Mouse (Mus musculus) testis, adult 2 months (tissue): Measurements from ENCODE around the gene Vmn1r235. TPM values are rescaled to one million over a fixed set of nuclear protein-coding genes. Genes with fewer than 3 reads are reported as not detected.
"Not testable (repeated sequence)": the region's sequence is repeated elsewhere in the genome, so short reads cannot be mapped to it uniquely, and the experiment has no call there.

Source experiments
- H3K27ac ChIP-seq: fragments of 200-500 bp; 2 replicates; pipeline ENCODE4 v1.5.1; 2012; ENCODE audit warnings: low read depth, low read length; ENCODE audit not compliant: control insufficient read depth, insufficient read depth
- H3K27me3 ChIP-seq: fragments of 200-500 bp; 2 replicates; pipeline ENCODE4 v1.6.1; 2012; ENCODE audit warnings: mild to moderate bottlenecking, low read length, moderate library complexity; ENCODE audit not compliant: control insufficient read depth, insufficient read depth
- H3K36me3 ChIP-seq: fragments of 200-500 bp; 2 replicates; pipeline ENCODE4 v1.6.1; 2012; ENCODE audit warnings: mild to moderate bottlenecking, low read length; ENCODE audit not compliant: control insufficient read depth, insufficient read depth
- H3K4me1 ChIP-seq: fragments of 200-500 bp; 2 replicates; pipeline ENCODE4 v1.6.1; 2012; ENCODE audit warnings: low read length; ENCODE audit not compliant: control insufficient read depth, insufficient read depth
- H3K4me3 ChIP-seq: fragments of 200-500 bp; 2 replicates; pipeline ENCODE4 v1.5.1; 2012; ENCODE audit warnings: low read depth, mild to moderate bottlenecking, low read length, moderate library complexity, mixed read lengths; ENCODE audit not compliant: control insufficient read depth
- CTCF ChIP-seq: fragments of 200-500 bp; IDR thresholded peaks from 2 replicates; pipeline ENCODE4 v1.5.1; 2012; ENCODE audit warnings: low read depth, mild to moderate bottlenecking, inconsistent platforms, low read length, moderate library complexity; ENCODE audit not compliant: control insufficient read depth, insufficient read depth, insufficient replicate concordance
- POLR2A ChIP-seq: fragments of 200-500 bp; IDR thresholded peaks from 2 replicates; pipeline ENCODE4 v1.6.1; 2012; ENCODE audit warnings: low read depth, mild to moderate bottlenecking, inconsistent platforms, low read length, moderate library complexity; ENCODE audit not compliant: control insufficient read depth
- polyA plus RNA-seq: library from polyadenylated mRNA; depleted of rRNA; stranded (reverse); fragments of >200 nt; gene quantifications from 2 replicates; pipeline ENCODE4 v1.2.3, GENCODE M21; 2012; rRNA removed

Gene Vmn1r235
- not detected in 2 replicates for polyA plus RNA-seq

GRCm38 (mm10) chr17:21256111-21256510, at the start of gene Vmn1r235:
TSS of gene Vmn1r235 (plus strand) at chr17:21256411.
- Histone ChIP-seq H3K36me3 (no peaks in the 10 kb centered on the region), H3K4me1 (no peaks in the 10 kb centered on the region), H3K27ac (no peak within 1 kb of the TSS), H3K4me3 (no peak within 1 kb of the TSS), H3K27me3 (no peaks in the 10 kb centered on the region)
- TF ChIP-seq POLR2A = no peak

- H3K4me3 ChIP-seq, H3K4me1 ChIP-seq, H3K27ac ChIP-seq, H3K36me3 ChIP-seq, H3K27me3 ChIP-seq: not testable (repeated sequence)
Observed at GRCm38 (mm10) chr17:21211081-21211480, 45.1 kb upstream of the Vmn1r235 start.

- no peaks in the 10 kb centered on the region for H3K36me3 ChIP-seq
- no peak within 1 kb of the TSS for H3K27ac ChIP-seq
- TF ChIP-seq CTCF (no peak), POLR2A (no peak)
- no peaks in the 10 kb centered on the region for H3K4me1 ChIP-seq
- no peaks in the 10 kb centered on the region for H3K27me3 ChIP-seq
- no peak within 1 kb of the TSS for H3K4me3 ChIP-seq
Observed at GRCm38 (mm10) chr17:21225787-21226186, 30.4 kb upstream of the Vmn1r235 start, which contains the start of gene Vmn1r234. TSS of gene Vmn1r234 (plus strand) at chr17:21226087.

DNA sequence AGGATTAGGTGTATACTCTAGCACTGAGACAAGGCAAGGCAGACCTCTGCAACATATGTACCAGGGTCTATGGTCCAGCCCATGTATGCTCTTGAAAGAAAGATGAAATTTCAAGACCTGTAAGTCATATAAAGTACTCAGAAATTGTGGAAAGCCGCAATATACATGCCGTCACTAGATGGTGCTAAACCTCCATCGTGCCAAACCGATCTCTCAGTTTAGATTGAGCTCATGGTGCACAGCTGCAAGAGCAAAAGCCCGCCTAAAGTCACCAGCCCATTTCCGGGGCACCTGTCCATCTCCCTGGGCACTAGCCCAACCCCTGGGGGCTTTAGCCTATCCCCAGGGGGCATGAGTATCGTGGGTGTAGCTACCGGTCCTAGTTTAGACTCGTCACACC, 24.6 kb upstream of the Vmn1r235 start:
- no peaks in the 10 kb centered on the region for H3K36me3 ChIP-seq
- no peak for TF ChIP-seq POLR2A
- TF ChIP-seq CTCF = no peak
- no peaks in the 10 kb centered on the region for H3K27me3 ChIP-seq
- no peak overlapping the region for H3K4me3 ChIP-seq
- no peak overlapping the region for H3K27ac ChIP-seq
- no peaks in the 10 kb centered on the region for H3K4me1 ChIP-seq

DNA sequence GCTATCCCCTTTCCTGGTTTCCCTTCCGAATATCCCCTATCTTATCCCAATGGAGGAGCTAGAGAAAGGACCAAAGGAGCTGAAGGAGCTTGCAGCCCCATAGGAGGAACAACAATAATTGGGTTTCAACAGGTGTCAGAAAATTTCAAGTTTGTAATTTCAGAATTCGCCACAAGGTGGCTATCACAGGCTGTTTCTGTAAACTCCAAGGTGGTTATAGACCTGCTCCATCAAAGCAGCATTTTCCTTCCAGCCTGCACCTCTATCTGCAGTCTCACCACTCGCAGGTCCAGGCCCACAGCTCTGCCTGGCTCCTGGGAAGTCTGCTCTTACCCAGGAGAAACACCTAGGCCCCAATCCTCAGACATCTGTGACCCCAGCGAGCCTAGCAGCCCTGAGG, 15.9 kb downstream of the Vmn1r235 start:
- Histone ChIP-seq H3K27me3 (no peaks in the 10 kb centered on the region), H3K4me1 (no peaks in the 10 kb centered on the region), H3K27ac (no peak overlapping the region), H3K36me3 (no peaks in the 10 kb centered on the region), H3K4me3 (no peak overlapping the region)
- TF ChIP-seq POLR2A = no peak
- TF ChIP-seq CTCF = no peak

GRCm38 (mm10) chr17:21282642-21283041, 26.4 kb downstream of the Vmn1r235 start, which contains the start of gene Vmn1r236:
TSS of gene Vmn1r236 (plus strand) at chr17:21282942.
- Histone ChIP-seq H3K27me3 (no peaks in the 10 kb centered on the region), H3K27ac (no peak within 1 kb of the TSS), H3K36me3 (no peaks in the 10 kb centered on the region), H3K4me1 (no peaks in the 10 kb centered on the region), H3K4me3 (peak within 1 kb of the TSS; percentile 33; the same call in 1 of the 2 replicates)
- TF ChIP-seq POLR2A = no peak
- TF ChIP-seq CTCF = no peak

DNA sequence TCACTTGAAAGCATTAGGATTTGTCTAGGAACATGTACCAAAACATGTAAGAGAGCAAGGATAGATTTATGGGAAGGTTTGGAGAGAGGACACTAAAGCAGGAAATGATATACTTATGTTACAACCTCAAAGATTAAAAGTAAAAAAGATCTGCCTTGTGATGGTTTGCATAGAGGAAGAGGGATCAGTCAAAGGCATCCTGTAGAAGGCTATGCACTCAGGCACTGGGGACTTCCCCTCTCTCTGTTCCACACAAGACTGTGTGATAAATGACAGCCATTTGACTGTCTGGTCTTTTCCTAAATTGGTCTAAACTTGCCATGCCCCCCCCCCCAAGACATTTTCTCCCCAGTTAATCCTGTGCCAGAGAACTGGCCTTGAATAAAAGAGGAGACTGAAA, 28.2 kb downstream of the Vmn1r235 start:
- no peak overlapping the region for H3K4me3 ChIP-seq
- H3K27me3 ChIP-seq = no peaks in the 10 kb centered on the region
- no peak overlapping the region for H3K27ac ChIP-seq
- H3K36me3 ChIP-seq = no peaks in the 10 kb centered on the region
- H3K4me1 ChIP-seq = no peaks in the 10 kb centered on the region
- TF ChIP-seq POLR2A = no peak
- no peak for TF ChIP-seq CTCF

DNA sequence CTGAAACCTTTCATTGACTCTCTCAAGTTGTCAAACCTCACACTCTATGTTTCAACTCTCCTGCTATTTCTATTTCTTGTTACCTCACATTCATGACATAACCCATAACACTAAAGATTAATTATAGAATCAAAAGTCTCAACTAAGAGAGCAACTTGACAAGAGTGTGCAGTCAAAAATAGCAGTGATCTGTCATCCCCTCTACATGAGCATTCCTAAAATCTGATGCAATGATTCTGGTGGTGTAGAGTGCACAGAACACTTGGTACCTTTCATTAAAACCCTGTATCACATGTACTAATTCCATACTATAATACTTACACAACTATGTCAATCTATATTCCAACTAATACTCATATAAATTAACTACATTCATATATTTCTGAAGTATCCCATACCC, 33.5 kb downstream of the Vmn1r235 start:
- Histone ChIP-seq H3K4me3 (no peak overlapping the region), H3K27me3 (no peaks in the 10 kb centered on the region), H3K36me3 (no peaks in the 10 kb centered on the region), H3K27ac (no peak overlapping the region), H3K4me1 (no peaks in the 10 kb centered on the region)
- TF ChIP-seq CTCF = no peak
